Mouse (Mus musculus) midbrain, embryonic 10.5 days (tissue): ENCODE results near the gene App. TPM values are rescaled to one million over a fixed set of nuclear protein-coding genes. Genes with fewer than 3 reads are reported as not detected.

ENCODE experiments used
- DNase-seq: peaks from one replicate; pipeline ENCODE4 v3.0.0-alpha.2; 2017; ENCODE audit warnings: low spot score
- H3K27ac ChIP-seq: fragments of 300-500 bp; sonication (generic); replicated peaks from 2 replicates; pipeline ENCODE4 v1.5.1; 2016; ENCODE audit warnings: mild to moderate bottlenecking
- H3K27me3 ChIP-seq: fragments of 300-500 bp; sonication (generic); 2 replicates; pipeline ENCODE4 v1.6.1; 2016; ENCODE audit warnings: low read depth, mild to moderate bottlenecking; ENCODE audit not compliant: poor library complexity, severe bottlenecking
- H3K36me3 ChIP-seq: fragments of 300-500 bp; sonication (generic); 2 replicates; pipeline ENCODE4 v1.6.1; 2016; ENCODE audit warnings: mild to moderate bottlenecking, moderate library complexity
- H3K4me1 ChIP-seq: fragments of 300-500 bp; sonication (generic); 2 replicates; pipeline ENCODE4 v1.6.1; 2016
- H3K4me3 ChIP-seq: fragments of 300-500 bp; sonication (generic); 2 replicates; pipeline ENCODE4 v1.5.1; 2016; ENCODE audit warnings: mild to moderate bottlenecking, moderate library complexity
- H3K9me3 ChIP-seq: fragments of 300-500 bp; sonication (generic); replicated peaks from 2 replicates; pipeline ENCODE4 v1.6.1; 2016; ENCODE audit warnings: mild to moderate bottlenecking
- WGBS: fragments of 180-500 bp; shearing (Covaris S2); methylation state at CpG from one replicate; pipeline ENCODE4 v1.1.7; 2016; 5-methylcytosine and 5-hydroxymethylcytosine counted together
- polyA plus RNA-seq: library from polyadenylated mRNA; unstranded; fragments of >200 nt; fragmentation: Nextera tagmentation; extraction: Ambion mirVana; gene quantifications from 2 replicates; pipeline ENCODE4 v1.2.1, GENCODE M21; 2016

App gene
- polyA plus RNA-seq, 1 experiment from 2014 or later = 107 TPM

GRCm38 (mm10) chr16:85147440-85147839 is 26.1 kb downstream of the App start:
- H3K36me3 ChIP-seq = peaks cover 4% of the 10 kb centered on the region
- no peak overlapping the region for H3K4me3 ChIP-seq
- 87% methylated on average over 4 of the region's 4 CpGs for WGBS
- no peak overlapping the region for H3K27ac ChIP-seq
- H3K27me3 ChIP-seq = no peaks in the 10 kb centered on the region
- no peak for DNase-seq
- no peaks in the 10 kb centered on the region for H3K9me3 ChIP-seq
- H3K4me1 ChIP-seq = peaks cover 40% of the 10 kb centered on the region

- H3K9me3 ChIP-seq = no peaks in the 10 kb centered on the region
- H3K4me1 ChIP-seq = peaks cover 28% of the 10 kb centered on the region
- peak overlapping the region; percentile 69; the same call in 1 of the 2 replicates for H3K27ac ChIP-seq
- DNase-seq = peak; percentile 68
- no peaks in the 10 kb centered on the region for H3K27me3 ChIP-seq
- H3K4me3 ChIP-seq = peak overlapping the region; percentile 30
- H3K36me3 ChIP-seq = peaks cover 4% of the 10 kb centered on the region
- WGBS = 36% methylated on average over 11 of the region's 11 CpGs
Observed at GRCm38 (mm10) chr16:85145771-85146178, 27.8 kb downstream of the App start.

DNA sequence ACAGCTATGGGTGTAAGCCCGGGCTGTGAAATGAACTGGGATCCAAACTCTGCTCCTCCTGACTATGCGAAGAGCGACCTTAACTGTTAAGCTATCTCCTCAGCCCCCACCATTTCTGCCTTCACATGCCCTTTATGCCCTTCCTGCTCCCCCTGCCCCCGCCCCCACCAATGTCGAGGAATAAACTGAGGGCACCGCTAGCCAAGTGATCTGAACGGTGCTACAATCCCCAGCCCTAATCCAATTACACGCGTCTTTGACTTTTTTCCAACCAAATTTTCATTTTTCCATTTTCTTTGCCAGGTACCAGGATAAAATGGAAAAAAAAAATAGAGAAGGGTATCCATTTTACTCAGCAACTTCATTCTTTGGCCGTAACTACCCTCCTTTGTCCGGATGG is 28.2 kb downstream of the App start:
- peak; percentile 46 for DNase-seq
- Histone ChIP-seq H3K36me3 (peaks cover 4% of the 10 kb centered on the region), H3K27me3 (no peaks in the 10 kb centered on the region; the same call in 1 of the 2 replicates), H3K27ac (peak overlapping the region; percentile 69), H3K9me3 (no peaks in the 10 kb centered on the region), H3K4me1 (peaks cover 28% of the 10 kb centered on the region), H3K4me3 (peak overlapping the region; percentile 30)
- whole genome bisulfite sequencing = 56% methylated on average over 11 of the region's 11 CpGs

- H3K4me3 ChIP-seq = no peak overlapping the region
Observed at GRCm38 (mm10) chr16:85144401-85144800, 29.2 kb downstream of the App start.

GRCm38 (mm10) chr16:85143863-85144262 is 29.7 kb downstream of the App start:
- Histone ChIP-seq H3K36me3 (peaks cover 3% of the 10 kb centered on the region), H3K4me1 (peaks cover 35% of the 10 kb centered on the region), H3K4me3 (no peak overlapping the region), H3K9me3 (no peaks in the 10 kb centered on the region), H3K27me3 (no peaks in the 10 kb centered on the region; the same call in 1 of the 2 replicates), H3K27ac (no peak overlapping the region)
- 90% methylated on average over 3 of the region's 3 CpGs for WGBS
- DNase-seq = no peak

More at GRCm38 (mm10) chr16:85144401-85144800, 29.2 kb downstream of the App start:
- Histone ChIP-seq H3K4me1 (peaks cover 33% of the 10 kb centered on the region), H3K27ac (no peak overlapping the region), H3K36me3 (peaks cover 4% of the 10 kb centered on the region), H3K27me3 (no peaks in the 10 kb centered on the region; the same call in 1 of the 2 replicates), H3K9me3 (no peaks in the 10 kb centered on the region)
- no peak for DNase-seq
- WGBS = 78% methylated on average over 6 of the region's 6 CpGs

DNA sequence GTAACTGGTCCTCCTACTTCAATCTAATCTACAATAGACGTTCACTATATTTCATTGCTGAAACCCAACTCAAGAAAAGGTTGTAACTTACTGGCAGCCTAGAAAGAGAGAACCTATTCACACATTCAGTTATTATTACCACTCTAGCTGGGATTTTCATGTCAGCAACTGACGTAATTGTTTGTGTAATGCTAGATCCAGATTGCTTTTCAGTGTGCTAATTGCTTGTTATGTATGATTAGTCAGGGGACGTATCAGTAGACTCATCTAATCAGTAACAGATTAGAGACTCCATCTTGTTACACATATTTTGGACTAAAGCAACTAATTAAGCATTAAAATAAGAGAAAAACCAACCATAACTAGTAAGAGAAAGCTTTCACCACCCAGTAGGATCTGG is 30.4 kb downstream of the App start:
- DNase-seq = no peak
- Histone ChIP-seq H3K4me3 (no peak overlapping the region), H3K36me3 (no peaks in the 10 kb centered on the region), H3K27me3 (no peaks in the 10 kb centered on the region; the same call in 1 of the 2 replicates), H3K9me3 (no peaks in the 10 kb centered on the region), H3K4me1 (peaks cover 32% of the 10 kb centered on the region), H3K27ac (no peak overlapping the region)
- 84% methylated on average over 3 of the region's 3 CpGs for WGBS

- WGBS = 91% methylated on average over 4 of the region's 4 CpGs
- no peak for DNase-seq
Observed at GRCm38 (mm10) chr16:85141404-85141803, 32.2 kb downstream of the App start.

DNA sequence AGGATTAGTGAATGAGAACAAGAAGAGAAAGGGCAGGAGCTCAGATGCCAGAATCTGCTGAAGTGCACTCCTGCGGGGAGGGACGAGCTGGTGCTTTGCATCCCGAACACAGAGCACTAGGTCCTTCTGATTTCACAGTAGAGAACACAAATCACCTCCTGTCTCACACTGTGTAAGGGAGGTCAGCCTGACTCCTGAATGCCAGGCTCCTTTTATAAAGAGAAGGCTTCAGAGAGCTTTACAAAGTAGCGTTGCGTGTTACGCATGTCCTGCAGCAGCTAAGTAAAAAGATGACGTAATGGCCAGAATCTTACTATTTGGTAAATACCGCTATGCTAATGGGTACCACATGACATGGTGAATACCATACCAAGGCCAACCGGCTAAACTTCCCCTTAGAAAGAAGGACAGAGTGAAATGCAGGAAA is 34.4 kb downstream of the App start:
- no peak overlapping the region for H3K27ac ChIP-seq
- DNase-seq = peak; percentile 31

More at GRCm38 (mm10) chr16:85141404-85141803, 32.2 kb downstream of the App start:
- no peaks in the 10 kb centered on the region for H3K9me3 ChIP-seq
- H3K27me3 ChIP-seq = no peaks in the 10 kb centered on the region; the same call in 1 of the 2 replicates
- no peaks in the 10 kb centered on the region for H3K36me3 ChIP-seq
- no peak overlapping the region for H3K27ac ChIP-seq
- no peak overlapping the region for H3K4me3 ChIP-seq
- peaks cover 32% of the 10 kb centered on the region for H3K4me1 ChIP-seq

GRCm38 (mm10) chr16:85137348-85137747 is 36.2 kb downstream of the App start:
- H3K4me1 ChIP-seq = peaks cover 27% of the 10 kb centered on the region
- 90% methylated on average over 11 of the region's 11 CpGs for WGBS
- peaks cover 3% of the 10 kb centered on the region; the same call in 1 of the 2 replicates for H3K36me3 ChIP-seq
- no peak overlapping the region for H3K27ac ChIP-seq
- no peak overlapping the region for H3K4me3 ChIP-seq
- H3K27me3 ChIP-seq = no peaks in the 10 kb centered on the region; the same call in 1 of the 2 replicates
- DNase-seq = no peak
- no peaks in the 10 kb centered on the region for H3K9me3 ChIP-seq

More for the DNA sequence above, 34.4 kb downstream of the App start:
- H3K4me1 ChIP-seq = peaks cover 19% of the 10 kb centered on the region
- no peaks in the 10 kb centered on the region; the same call in 1 of the 2 replicates for H3K27me3 ChIP-seq
- no peak overlapping the region for H3K4me3 ChIP-seq
- no peaks in the 10 kb centered on the region for H3K9me3 ChIP-seq
- 47% methylated on average over 9 of the region's 9 CpGs for WGBS
- H3K36me3 ChIP-seq = peaks cover 3% of the 10 kb centered on the region; the same call in 1 of the 2 replicates

DNA sequence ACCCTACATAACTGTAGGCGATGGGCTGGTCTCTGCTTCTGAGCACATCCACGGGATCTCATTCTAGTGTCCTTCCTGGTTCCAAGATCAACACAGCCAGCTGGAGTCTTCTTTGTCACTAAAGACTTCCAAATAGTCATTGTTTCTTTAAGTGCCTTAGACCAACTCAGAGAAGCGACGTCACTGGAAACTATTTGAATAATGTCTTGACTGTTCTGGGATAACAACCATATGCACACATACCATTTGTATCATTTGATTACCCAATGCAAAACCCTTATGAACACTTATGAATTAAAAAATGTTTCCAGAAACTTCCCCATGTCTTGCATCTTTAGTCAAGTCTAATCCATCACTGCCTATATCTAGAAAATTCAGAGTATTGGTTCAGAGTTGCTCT is 37.5 kb downstream of the App start:
- DNase-seq = no peak
- peaks cover 27% of the 10 kb centered on the region for H3K4me1 ChIP-seq
- H3K4me3 ChIP-seq = no peak overlapping the region
- WGBS = 86% methylated on average over 4 of the region's 4 CpGs
- H3K9me3 ChIP-seq = no peaks in the 10 kb centered on the region
- H3K27me3 ChIP-seq = no peaks in the 10 kb centered on the region; the same call in 1 of the 2 replicates
- H3K36me3 ChIP-seq = peaks cover 3% of the 10 kb centered on the region; the same call in 1 of the 2 replicates
- H3K27ac ChIP-seq = no peak overlapping the region

- 67% methylated on average over 5 of the region's 5 CpGs for WGBS
- Histone ChIP-seq H3K4me3 (no peak overlapping the region), H3K27ac (no peak overlapping the region), H3K4me1 (peaks cover 22% of the 10 kb centered on the region), H3K27me3 (no peaks in the 10 kb centered on the region), H3K9me3 (no peaks in the 10 kb centered on the region), H3K36me3 (peaks cover 3% of the 10 kb centered on the region; the same call in 1 of the 2 replicates)
- DNase-seq = no peak
Observed at GRCm38 (mm10) chr16:85133468-85133881, 40.1 kb downstream of the App start.

- peaks cover 22% of the 10 kb centered on the region for H3K4me1 ChIP-seq
- H3K27ac ChIP-seq = no peak overlapping the region
- H3K27me3 ChIP-seq = no peaks in the 10 kb centered on the region
- no peak overlapping the region for H3K4me3 ChIP-seq
- WGBS = 85% methylated on average over 8 of the region's 8 CpGs
- H3K36me3 ChIP-seq = peaks cover 3% of the 10 kb centered on the region; the same call in 1 of the 2 replicates
- no peaks in the 10 kb centered on the region for H3K9me3 ChIP-seq
- DNase-seq = no peak
Observed at GRCm38 (mm10) chr16:85133057-85133456, 40.5 kb downstream of the App start.

DNA sequence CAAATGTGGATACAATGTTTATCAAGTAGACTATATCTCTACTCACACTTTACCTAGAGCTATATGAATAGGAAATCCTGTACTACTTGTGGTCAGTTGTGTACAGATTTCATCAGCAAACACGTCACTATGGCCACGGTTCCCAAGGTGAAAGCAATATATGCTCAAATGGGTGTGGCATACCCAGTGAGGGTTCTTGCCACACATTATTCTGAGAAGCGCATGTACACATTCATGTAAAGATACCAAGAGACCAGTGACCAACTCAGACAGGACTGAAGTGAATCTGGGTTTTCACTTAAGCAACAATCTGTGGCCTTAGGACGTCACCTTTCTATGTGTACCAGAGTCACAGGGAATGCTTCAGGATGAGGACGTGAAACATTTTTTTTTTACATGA is 41.4 kb downstream of the App start:
- no peak for DNase-seq
- Histone ChIP-seq H3K4me1 (peaks cover 22% of the 10 kb centered on the region), H3K27ac (no peak overlapping the region), H3K27me3 (no peaks in the 10 kb centered on the region), H3K4me3 (no peak overlapping the region), H3K36me3 (peaks cover 3% of the 10 kb centered on the region; the same call in 1 of the 2 replicates), H3K9me3 (no peaks in the 10 kb centered on the region)
- 92% methylated on average over 5 of the region's 5 CpGs for WGBS
